Mouse (Mus musculus): Measurements from ENCODE around the gene Ect2. TPM values are rescaled to one million over a fixed set of nuclear protein-coding genes. Genes with fewer than 3 reads are reported as not detected.
A peak's percentile ranks its signal among the peaks of the same experiment; 100 is the strongest.

Gene Ect2
- polyA plus RNA-seq, 1 experiment from 2014 or later = 7.8 TPM

GRCm38 (mm10) chr3:27154280-27154679, 602 bp upstream of the Ect2 start:
- peak; percentile 24 for ATAC-seq (replicated peaks)
- H3K27ac ChIP-seq = no peak overlapping the region; the same call in 1 of the 2 replicates
- peak overlapping the region; percentile 40 for H3K9ac ChIP-seq
- no peaks in the 10 kb centered on the region for H3K9me3 ChIP-seq
- peaks cover 12% of the 10 kb centered on the region for H3K4me1 ChIP-seq
- H3K27me3 ChIP-seq (replicated peaks) = no peaks in the 10 kb centered on the region
- peak overlapping the region; percentile 90 for H3K4me3 ChIP-seq
- WGBS = 68% methylated on average over 2 of the region's 2 CpGs
- no peaks in the 10 kb centered on the region for H3K36me3 ChIP-seq (replicated peaks)
- peak overlapping the region; percentile 98 for H3K4me2 ChIP-seq

- Histone ChIP-seq H3K4me1 (peaks cover 12% of the 10 kb centered on the region), H3K36me3 (replicated peaks) (no peaks in the 10 kb centered on the region), H3K27me3 (replicated peaks) (no peaks in the 10 kb centered on the region), H3K9me3 (no peaks in the 10 kb centered on the region), H3K4me2 (peak overlapping the region; percentile 98), H3K9ac (peak overlapping the region; percentile 32), H3K27ac (no peak overlapping the region), H3K4me3 (peak overlapping the region; percentile 90)
- peak; percentile 67 for ATAC-seq (replicated peaks)
- under 1% methylated on average over 30 of the region's 31 CpGs for WGBS
These were observed 447 bp downstream of the Ect2 start for GRCm38 (mm10) chr3:27153191-27153671.

GRCm38 (mm10) chr3:27145733-27146132, 7.9 kb downstream of the Ect2 start:
- H3K9ac ChIP-seq = no peak overlapping the region

GRCm38 (mm10) chr3:27143570-27143969, 10.1 kb downstream of the Ect2 start:
- ATAC-seq (replicated peaks) = no peak
- Histone ChIP-seq H3K9ac (no peak overlapping the region), H3K4me2 (no peak overlapping the region), H3K4me1 (no peaks in the 10 kb centered on the region), H3K27me3 (replicated peaks) (no peaks in the 10 kb centered on the region), H3K27ac (no peak overlapping the region), H3K9me3 (no peaks in the 10 kb centered on the region), H3K4me3 (no peak overlapping the region), H3K36me3 (replicated peaks) (no peaks in the 10 kb centered on the region)
- 90% methylated on average over 7 of the region's 7 CpGs for WGBS

More at GRCm38 (mm10) chr3:27145733-27146132, 7.9 kb downstream of the Ect2 start:
- Histone ChIP-seq H3K4me1 (no peaks in the 10 kb centered on the region), H3K9me3 (no peaks in the 10 kb centered on the region), H3K27ac (no peak overlapping the region), H3K27me3 (replicated peaks) (no peaks in the 10 kb centered on the region), H3K36me3 (replicated peaks) (no peaks in the 10 kb centered on the region), H3K4me2 (no peak overlapping the region), H3K4me3 (no peak overlapping the region)
- ATAC-seq (replicated peaks) = no peak
- 95% methylated on average over 7 of the region's 7 CpGs for WGBS

GRCm38 (mm10) chr3:27140101-27140500, 13.6 kb downstream of the Ect2 start:
- Histone ChIP-seq H3K27me3 (replicated peaks) (no peaks in the 10 kb centered on the region), H3K27ac (no peak overlapping the region), H3K4me2 (no peak overlapping the region), H3K4me3 (no peak overlapping the region), H3K9me3 (no peaks in the 10 kb centered on the region), H3K4me1 (no peaks in the 10 kb centered on the region), H3K9ac (no peak overlapping the region), H3K36me3 (replicated peaks) (no peaks in the 10 kb centered on the region)
- no peak for ATAC-seq (replicated peaks)
- whole genome bisulfite sequencing = 88% methylated on average over 8 of the region's 8 CpGs

GRCm38 (mm10) chr3:27121864-27122450, 31.7 kb downstream of the Ect2 start:
- H3K27me3 ChIP-seq (replicated peaks) = no peaks in the 10 kb centered on the region
- ATAC-seq (replicated peaks) = no peak
- no peak overlapping the region for H3K9ac ChIP-seq
- no peak overlapping the region for H3K27ac ChIP-seq
- H3K36me3 ChIP-seq (replicated peaks) = no peaks in the 10 kb centered on the region
- no peak overlapping the region for H3K4me2 ChIP-seq
- no peak overlapping the region for H3K4me3 ChIP-seq
- WGBS = 86% methylated on average over 9 of the region's 9 CpGs
- H3K4me1 ChIP-seq = no peaks in the 10 kb centered on the region
- no peaks in the 10 kb centered on the region for H3K9me3 ChIP-seq

GRCm38 (mm10) chr3:27120932-27121331, 32.7 kb downstream of the Ect2 start:
- Histone ChIP-seq H3K27ac (no peak overlapping the region), H3K4me2 (no peak overlapping the region), H3K9me3 (no peaks in the 10 kb centered on the region), H3K4me1 (no peaks in the 10 kb centered on the region), H3K36me3 (replicated peaks) (no peaks in the 10 kb centered on the region), H3K9ac (no peak overlapping the region), H3K4me3 (no peak overlapping the region), H3K27me3 (replicated peaks) (no peaks in the 10 kb centered on the region)
- no peak for ATAC-seq (replicated peaks)
- 87% methylated on average over 6 of the region's 6 CpGs for WGBS

- H3K9me3 ChIP-seq = no peaks in the 10 kb centered on the region
- no peak overlapping the region for H3K4me3 ChIP-seq
- 86% methylated on average over 4 of the region's 4 CpGs for WGBS
- no peaks in the 10 kb centered on the region for H3K36me3 ChIP-seq (replicated peaks)
- H3K9ac ChIP-seq = no peak overlapping the region
- no peak for ATAC-seq (replicated peaks)
- no peak overlapping the region for H3K27ac ChIP-seq
- no peak overlapping the region for H3K4me2 ChIP-seq
- no peaks in the 10 kb centered on the region for H3K4me1 ChIP-seq
- H3K27me3 ChIP-seq (replicated peaks) = no peaks in the 10 kb centered on the region
These were observed 35.5 kb downstream of the Ect2 start for GRCm38 (mm10) chr3:27118227-27118626.

GRCm38 (mm10) chr3:27110860-27111259, 42.8 kb downstream of the Ect2 start:
- Histone ChIP-seq H3K4me1 (no peaks in the 10 kb centered on the region), H3K36me3 (replicated peaks) (no peaks in the 10 kb centered on the region), H3K4me3 (no peak overlapping the region), H3K9ac (no peak overlapping the region), H3K27ac (no peak overlapping the region), H3K27me3 (replicated peaks) (no peaks in the 10 kb centered on the region), H3K9me3 (no peaks in the 10 kb centered on the region), H3K4me2 (no peak overlapping the region)
- ATAC-seq (replicated peaks) = no peak

- no peak overlapping the region for H3K9ac ChIP-seq
- no peaks in the 10 kb centered on the region for H3K4me1 ChIP-seq
- no peak overlapping the region for H3K4me2 ChIP-seq
- no peak overlapping the region for H3K27ac ChIP-seq
- H3K9me3 ChIP-seq = no peaks in the 10 kb centered on the region
- no peaks in the 10 kb centered on the region for H3K27me3 ChIP-seq (replicated peaks)
- ATAC-seq (replicated peaks) = peak; percentile 69; the same call in 1 of the 2 replicates
- no peak overlapping the region for H3K4me3 ChIP-seq
- no peaks in the 10 kb centered on the region for H3K36me3 ChIP-seq (replicated peaks)
- 92% methylated on average over 4 of the region's 4 CpGs for WGBS
These were observed 44.6 kb downstream of the Ect2 start for GRCm38 (mm10) chr3:27109109-27109508.

- Histone ChIP-seq H3K36me3 (replicated peaks) (no peaks in the 10 kb centered on the region), H3K4me3 (no peak overlapping the region), H3K27me3 (replicated peaks) (no peaks in the 10 kb centered on the region), H3K4me2 (no peak overlapping the region), H3K4me1 (no peaks in the 10 kb centered on the region), H3K27ac (no peak overlapping the region), H3K9ac (no peak overlapping the region), H3K9me3 (no peaks in the 10 kb centered on the region)
- no peak for ATAC-seq (replicated peaks)
- 81% methylated on average over 6 of the region's 6 CpGs for WGBS
These were observed 46.5 kb downstream of the Ect2 start for GRCm38 (mm10) chr3:27107142-27107541.

GRCm38 (mm10) chr3:27102965-27103364, 50.7 kb downstream of the Ect2 start:
- Histone ChIP-seq H3K36me3 (replicated peaks) (no peaks in the 10 kb centered on the region), H3K27me3 (replicated peaks) (no peaks in the 10 kb centered on the region), H3K4me1 (no peaks in the 10 kb centered on the region), H3K4me2 (no peak overlapping the region), H3K9me3 (no peaks in the 10 kb centered on the region), H3K9ac (no peak overlapping the region), H3K4me3 (no peak overlapping the region), H3K27ac (no peak overlapping the region)
- WGBS = 92% methylated on average over 6 of the region's 6 CpGs
- ATAC-seq (replicated peaks) = no peak

- Histone ChIP-seq H3K9ac (no peak overlapping the region), H3K4me1 (no peaks in the 10 kb centered on the region), H3K36me3 (replicated peaks) (no peaks in the 10 kb centered on the region), H3K4me2 (no peak overlapping the region), H3K27ac (no peak overlapping the region), H3K4me3 (no peak overlapping the region), H3K27me3 (replicated peaks) (no peaks in the 10 kb centered on the region), H3K9me3 (no peaks in the 10 kb centered on the region)
- WGBS = 91% methylated on average over 6 of the region's 6 CpGs
- no peak for ATAC-seq (replicated peaks)
These were observed 55.0 kb downstream of the Ect2 start for GRCm38 (mm10) chr3:27098633-27099032.

All from midbrain, embryonic 15.5 days (tissue).